Mouse (Mus musculus) liver, postnatal 0 days (tissue): ENCODE data around the gene Lpgat1.

Experiments
- CTCF ChIP-seq: sonication (generic); IDR thresholded peaks from 2 replicates; pipeline ENCODE4 v1.5.1; 2016; ENCODE audit warnings: antibody characterized with exemption, low read depth
- EP300 ChIP-seq: IDR thresholded peaks from 2 replicates; pipeline ENCODE4 v1.6.1; 2016; ENCODE audit warnings: antibody characterized with exemption, low read depth, mild to moderate bottlenecking

DNA sequence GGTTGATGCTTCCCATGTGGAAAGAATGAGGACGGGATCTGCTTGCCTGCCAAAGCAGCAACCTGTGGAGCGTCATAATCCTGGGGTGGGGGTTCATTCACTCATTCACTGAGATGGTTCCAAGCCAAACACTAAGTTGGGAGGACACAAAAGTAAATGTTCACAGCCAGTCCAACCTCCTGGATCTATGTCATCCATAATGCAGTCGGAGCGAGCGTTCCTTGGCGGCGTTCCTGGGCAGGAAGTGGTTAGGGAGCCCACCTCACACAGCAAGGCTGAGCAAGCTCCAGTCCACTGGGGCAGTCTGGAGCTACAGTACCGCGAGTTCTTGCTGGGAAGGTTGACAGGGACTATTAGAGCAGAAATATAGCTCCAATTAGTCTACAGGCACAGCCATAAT, 49.6 kb upstream of the Lpgat1 start:
- TF ChIP-seq CTCF (no peak), EP300 (no peak)
